Mouse (Mus musculus) megakaryocyte, embryonic 14.5 days (primary cell): ENCODE data around the gene Kcnh2.

Experiments
- FLI1 ChIP-seq: IDR thresholded peaks from 2 replicates; pipeline ENCODE4 v1.6.1; 2012; ENCODE audit warnings: low read length, inconsistent platforms, mixed read lengths
- GATA1 ChIP-seq: IDR thresholded peaks from 3 replicates; pipeline ENCODE4 v1.6.1; 2012; ENCODE audit warnings: mixed read lengths, low read length, inconsistent platforms, borderline replicate concordance

- no peak for TF ChIP-seq GATA1
- TF ChIP-seq FLI1 = no peak
Measured at GRCm38 (mm10) chr5:24389658-24390020, 38.2 kb upstream of the Kcnh2 start.
